In genomic region chr1:131846255-131846654, GRCm38 (mm10) we compare ENCODE assay signal across 10 mouse cellular contexts. TPM values are rescaled to one million over a fixed set of nuclear protein-coding genes. Genes with fewer than 3 reads are reported as not detected.
DNase-seq lines count a peak whose midpoint lies in the region; ATAC-seq lines count a peak whose summit lies in the region.
"Had no signal": no experiment of that assay in that cellular context is flagged by ENCODE, and none has a peak within 500 bp of the region (broad histone marks: within the 10 kb centered on the region; RNA-seq: fewer than 3 reads in every experiment).

No protein-coding gene starts in this region.

- no peak overlapping the region for H3K4me3 ChIP-seq in neural tube, embryonic 11.5 days (ENCODE audit: low read depth, low read length)
- no peak overlapping the region for H3K4me3 ChIP-seq in neural tube, embryonic 15.5 days (replicated peaks)
- H3K4me3 ChIP-seq in liver, embryonic 13.5 days (replicated peaks), result no peak overlapping the region
- H3K4me3 ChIP-seq: embryonic facial prominence, embryonic 12.5 days; liver, embryonic 15.5 days had no signal

- peak; percentile 29 for DNase-seq in neural tube, embryonic 11.5 days (ENCODE audit: low spot score)
- DNase-seq in adrenal gland, adult 18-20 months (ENCODE audit: low spot score in 2 of 2), result peak; percentile 49 to 53
- peak; percentile 24 for DNase-seq in embryo, embryonic 9.5 days (ENCODE audit: extremely low spot score)
- peak; percentile 34 to 67 for DNase-seq in kidney, adult 8-10 months
- DNase-seq in liver, embryonic 13.5 days, result peak; percentile 9
- DNase-seq in right cerebral cortex, adult 18-20 months, result peak; percentile 54

- H3K36me3 ChIP-seq in neural tube, embryonic 11.5 days (ENCODE audit: control insufficient read depth, insufficient read depth, low read length), result peaks cover 9% of the 10 kb centered on the region; the same call in 1 of the 2 replicates
- H3K36me3 ChIP-seq in neural tube, embryonic 15.5 days, result peaks cover 52% of the 10 kb centered on the region
- H3K36me3 ChIP-seq in liver, embryonic 13.5 days, result peaks cover 6% of the 10 kb centered on the region

- H3K4me1 ChIP-seq in neural tube, embryonic 11.5 days (ENCODE audit: control insufficient read depth, insufficient read depth, low read length), result no peaks in the 10 kb centered on the region
- no peaks in the 10 kb centered on the region for H3K4me1 ChIP-seq in neural tube, embryonic 15.5 days
- H3K4me1 ChIP-seq in liver, embryonic 13.5 days (replicated peaks), result 0 out of 2 replicates have a peak, but pooled peaks cover 3% of the 10 kb centered on the region
- H3K4me1 ChIP-seq: embryonic facial prominence, embryonic 12.5 days; liver, embryonic 15.5 days had no signal

- no peak overlapping the region for H3K27ac ChIP-seq in neural tube, embryonic 11.5 days (ENCODE audit: low read depth, low read length)
- no peak overlapping the region for H3K27ac ChIP-seq in neural tube, embryonic 15.5 days (replicated peaks)
- no peak overlapping the region for H3K27ac ChIP-seq in liver, embryonic 13.5 days
- H3K27ac ChIP-seq: embryonic facial prominence, embryonic 12.5 days; liver, embryonic 15.5 days had no signal

- WGBS in neural tube, embryonic 11.5 days, result 81% methylated on average over 5 of the region's 5 CpGs
- WGBS in neural tube, embryonic 15.5 days, result 84% methylated on average over 5 of the region's 5 CpGs
- 75% methylated on average over 5 of the region's 5 CpGs for WGBS in liver, embryonic 13.5 days (ENCODE audit: insufficient replicate concordance)

- no peak for ATAC-seq in neural tube, embryonic 11.5 days (ENCODE audit: insufficient read depth, low FRiP score, low TSS enrichment)
- no peak for ATAC-seq in neural tube, embryonic 15.5 days (ENCODE audit: low FRiP score)
- ATAC-seq in liver, embryonic 13.5 days (ENCODE audit: low read depth), result no peak
- no peak for ATAC-seq in erythroblast, adult 5-6 weeks (replicated peaks; ENCODE audit: low FRiP score, poor library complexity, severe bottlenecking)

- H3K27me3 ChIP-seq in neural tube, embryonic 11.5 days (ENCODE audit: control insufficient read depth, insufficient read depth, low read length), result no peaks in the 10 kb centered on the region
- H3K27me3 ChIP-seq in neural tube, embryonic 15.5 days (replicated peaks), result no peaks in the 10 kb centered on the region
- no peaks in the 10 kb centered on the region for H3K27me3 ChIP-seq in liver, embryonic 13.5 days
- H3K27me3 ChIP-seq: embryonic facial prominence, embryonic 12.5 days; liver, embryonic 15.5 days had no signal

- no peak overlapping the region for H3K4me2 ChIP-seq in neural tube, embryonic 11.5 days (ENCODE audit: low read depth)
- H3K4me2 ChIP-seq in neural tube, embryonic 15.5 days, result no peak overlapping the region
- no peak overlapping the region for H3K4me2 ChIP-seq in liver, embryonic 13.5 days
- H3K4me2 ChIP-seq: embryonic facial prominence, embryonic 12.5 days; liver, embryonic 15.5 days had no signal

- no peak overlapping the region for H3K9ac ChIP-seq in neural tube, embryonic 11.5 days (ENCODE audit: low read length)
- no peak overlapping the region for H3K9ac ChIP-seq in neural tube, embryonic 15.5 days (replicated peaks)
- H3K9ac ChIP-seq in liver, embryonic 13.5 days, result no peak overlapping the region
- H3K9ac ChIP-seq: embryonic facial prominence, embryonic 12.5 days; liver, embryonic 15.5 days had no signal

- no peaks in the 10 kb centered on the region for H3K9me3 ChIP-seq in neural tube, embryonic 11.5 days (ENCODE audit: control insufficient read depth, low read length)
- H3K9me3 ChIP-seq in neural tube, embryonic 15.5 days (replicated peaks), result no peaks in the 10 kb centered on the region
- no peaks in the 10 kb centered on the region for H3K9me3 ChIP-seq in liver, embryonic 13.5 days (replicated peaks)
- H3K9me3 ChIP-seq: embryonic facial prominence, embryonic 12.5 days; liver, embryonic 15.5 days had no signal

RNA-seq across cellular contexts. Expression of gene Slc41a1, which starts 19.0 kb away (rescaled TPM):
- 9.3 and 10.2 TPM in 2 replicates for polyA plus RNA-seq in neural tube, embryonic 11.5 days (2014; fragmentation: Nextera tagmentation; extraction: Ambion mirVana)
- 15.0 and 16.1 TPM in 2 replicates for polyA plus RNA-seq in neural tube, embryonic 15.5 days (2015; fragmentation: Nextera tagmentation; extraction: Ambion mirVana)
- total RNA-seq in adrenal gland, adult 18-20 months (2021), result 10 to 100 TPM; 29.4 to 41.6 TPM
- 1.1 and 1.3 TPM in 2 replicates for polyA plus RNA-seq in liver, embryonic 13.5 days (2015; fragmentation: Nextera tagmentation; extraction: Ambion mirVana)
- total RNA-seq in erythroblast, adult 5-6 weeks (2015; ENCODE audit: low replicate concordance), result 0.96 and 1.3 TPM in 2 replicates
- total RNA-seq in erythroblast, adult 5-6 weeks (2017; ENCODE audit: low replicate concordance), result 0.56 TPM in 1 of 2 replicates, not detected in the other

RNA-seq across cellular contexts. Expression of gene Rab29, which starts 20.8 kb away (rescaled TPM):
- polyA plus RNA-seq in neural tube, embryonic 11.5 days (2014; fragmentation: Nextera tagmentation; extraction: Ambion mirVana), result 10.3 and 10.4 TPM in 2 replicates
- 7.2 and 10.5 TPM in 2 replicates for polyA plus RNA-seq in neural tube, embryonic 15.5 days (2015; fragmentation: Nextera tagmentation; extraction: Ambion mirVana)
- total RNA-seq in adrenal gland, adult 18-20 months (2021), result 10 to 100 TPM; 14.2 to 14.5 TPM
- 11.2 and 12.6 TPM in 2 replicates for polyA plus RNA-seq in liver, embryonic 13.5 days (2015; fragmentation: Nextera tagmentation; extraction: Ambion mirVana)
- total RNA-seq in erythroblast, adult 5-6 weeks (2015; ENCODE audit: low replicate concordance), result 9.0 and 11.3 TPM in 2 replicates
- total RNA-seq in erythroblast, adult 5-6 weeks (2017; ENCODE audit: low replicate concordance), result 5.2 and 14.2 TPM in 2 replicates

RNA-seq across cellular contexts. Expression of gene Pm20d1, which starts 49.1 kb away (rescaled TPM):
- polyA plus RNA-seq in neural tube, embryonic 11.5 days (2014; fragmentation: Nextera tagmentation; extraction: Ambion mirVana), result 0.72 and 2.3 TPM in 2 replicates
- 0.13 and 1.0 TPM in 2 replicates for polyA plus RNA-seq in neural tube, embryonic 15.5 days (2015; fragmentation: Nextera tagmentation; extraction: Ambion mirVana)
- total RNA-seq in adrenal gland, adult 18-20 months (2021), result 10 to 100 TPM; 12.9 to 18.0 TPM
- 3.2 and 4.4 TPM in 2 replicates for polyA plus RNA-seq in liver, embryonic 13.5 days (2015; fragmentation: Nextera tagmentation; extraction: Ambion mirVana)
- not detected in 2 replicates for total RNA-seq in erythroblast, adult 5-6 weeks (2015; ENCODE audit: low replicate concordance)
- total RNA-seq in erythroblast, adult 5-6 weeks (2017; ENCODE audit: low replicate concordance), result not detected in 2 replicates
